Comparison of ENCODE assay signal across 8 mouse cellular contexts in the genomic region with DNA sequence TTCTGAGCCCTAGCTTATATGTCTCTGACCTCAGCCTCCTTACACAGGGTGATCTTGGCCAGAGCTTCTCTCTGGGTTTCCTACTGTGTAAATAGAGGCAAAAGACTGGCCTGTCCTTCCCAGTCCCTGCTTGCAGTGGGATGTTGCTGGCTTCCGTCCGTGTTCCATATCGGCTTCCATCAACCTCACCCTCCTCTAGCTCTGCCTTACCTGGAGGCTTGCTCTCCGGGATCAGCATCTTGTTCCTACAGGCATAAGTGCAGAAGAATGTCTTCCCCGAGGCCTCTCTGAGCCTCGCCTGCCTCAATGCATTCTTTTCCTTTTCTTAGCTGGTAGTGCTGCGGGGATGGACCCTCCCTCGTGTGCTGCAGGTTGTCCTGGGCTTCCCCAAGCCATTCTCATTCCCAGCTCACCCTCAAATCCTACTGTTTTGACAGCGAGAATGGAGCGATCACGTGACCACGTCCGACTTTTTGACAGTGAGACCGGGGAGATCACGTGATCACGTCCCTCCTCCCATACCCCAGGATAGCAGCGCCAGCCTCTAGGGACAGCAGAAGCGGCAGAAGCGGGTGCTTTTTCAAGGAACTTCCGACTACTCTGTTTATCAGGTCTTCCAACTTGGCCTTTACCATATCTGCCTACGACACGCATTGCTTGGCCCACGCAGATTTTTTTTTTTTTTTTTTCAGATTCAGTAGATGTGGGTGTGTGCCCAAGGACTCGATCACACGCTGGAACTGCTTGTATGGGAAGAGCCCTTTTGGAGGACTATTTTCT. TPM values are rescaled to one million over a fixed set of nuclear protein-coding genes. Genes with fewer than 3 reads are reported as not detected.
DNase-seq lines count a peak whose midpoint lies in the region; ATAC-seq and TF ChIP-seq lines count a peak whose summit lies in the region.

No protein-coding gene starts in this region.

- TF ChIP-seq EP300 in MEL (IDR thresholded peaks at IDR 0.05; ENCODE audit: low read depth in 1 of 2, low read length in 2 of 2) = peak; percentile 58 to 83

- peak; percentile 83 for DNase-seq in MEL (ENCODE audit: low read depth, low spot score)
- peak; percentile 73 for DNase-seq in cerebellum, adult 8-10 months
- DNase-seq in hindbrain, embryonic 10.5 days (ENCODE audit: low spot score) = peak; percentile 83
- peak; percentile 70 to 72 for DNase-seq in layer of hippocampus, adult 8-10 months (ENCODE audit: low spot score in 2 of 2)
- peak; percentile 48 for DNase-seq in lung, adult 2 months
- peak; percentile 41 to 61 for DNase-seq in thymus, adult 18-20 months

- peak overlapping the region; percentile 28 to 53; a peak in 3 of 4 replicates for H3K4me3 ChIP-seq in MEL (ENCODE audit: control insufficient read depth in 1 of 2, insufficient read depth in 1 of 2, low read depth in 2 of 2, low read length in 2 of 2)
- H3K4me3 ChIP-seq in hindbrain, embryonic 10.5 days = peak overlapping the region; percentile 57
- H3K4me3 ChIP-seq in lung, adult 2 months (replicated peaks; ENCODE audit: extremely low read depth, low read depth, low read length) = peak overlapping the region; percentile 74
- peak overlapping the region; percentile 46 for H3K4me3 ChIP-seq in neural tube, embryonic 15.5 days (replicated peaks)

- WGBS in hindbrain, embryonic 10.5 days = 5% methylated on average over 25 of the region's 25 CpGs
- 4% methylated on average over 25 of the region's 25 CpGs for WGBS in lung, adult 2 months
- WGBS in neural tube, embryonic 15.5 days = 3% methylated on average over 25 of the region's 25 CpGs

- TF ChIP-seq POLR2A in MEL (IDR thresholded peaks at IDR 0.05; ENCODE audit: control insufficient read depth in 1 of 2, insufficient read depth in 1 of 2, low read depth in 1 of 2, low read length in 2 of 2, poor library complexity in 1 of 2) = no peak
- TF ChIP-seq POLR2A in lung, adult 2 months (IDR thresholded peaks at IDR 0.05; ENCODE audit: borderline replicate concordance, extremely low read depth, low read depth, low read length) = no peak

- 0 out of 2 replicates have a peak overlapping the region, but pooled peaks have one; percentile 39 for H3K9ac ChIP-seq in MEL (ENCODE audit: control insufficient read depth, low read depth, low read length, poor library complexity, severe bottlenecking)
- peak overlapping the region; percentile 48 for H3K9ac ChIP-seq in neural tube, embryonic 15.5 days (replicated peaks)

- no peak for TF ChIP-seq CTCF in MEL (IDR thresholded peaks at IDR 0.05 in 2 of 3, conservative IDR thresholded peaks at IDR 0.05 in 1 of 3; ENCODE audit: control insufficient read depth in 1 of 3, insufficient read depth in 1 of 3, low read depth in 2 of 3, low read length in 3 of 3, poor library complexity in 1 of 3, severe bottlenecking in 1 of 3)
- no peak for TF ChIP-seq CTCF in lung, adult 2 months (IDR thresholded peaks at IDR 0.05; ENCODE audit: insufficient read depth, low read length)

- H3K4me2 ChIP-seq in neural tube, embryonic 15.5 days = peak overlapping the region; percentile 62

- no peaks in the 10 kb centered on the region for H3K79me2 ChIP-seq in MEL (ENCODE audit: control insufficient read depth, insufficient read depth, low read length, poor library complexity)

- peak; percentile 87 for ATAC-seq in frontal cortex, adult (ENCODE audit: low TSS enrichment)
- ATAC-seq in neural tube, embryonic 15.5 days (ENCODE audit: low FRiP score) = peak; percentile 91

- peaks cover 0 to 13% of the 10 kb centered on the region in 2 experiments; a peak in 2 of 4 replicates for H3K4me1 ChIP-seq in MEL (ENCODE audit: control insufficient read depth in 1 of 2, insufficient read depth in 2 of 2, low read length in 2 of 2)
- H3K4me1 ChIP-seq in hindbrain, embryonic 10.5 days (replicated peaks) = peaks cover 10% of the 10 kb centered on the region
- H3K4me1 ChIP-seq in lung, adult 2 months (ENCODE audit: control insufficient read depth, insufficient read depth, low read length) = peaks cover 2% of the 10 kb centered on the region; the same call in 1 of the 2 replicates
- H3K4me1 ChIP-seq in neural tube, embryonic 15.5 days = peaks cover 19% of the 10 kb centered on the region; the same call in 1 of the 2 replicates

- H3K27ac ChIP-seq in MEL (ENCODE audit: control insufficient read depth, low read depth, low read length) = no peak overlapping the region
- no peak overlapping the region for H3K27ac ChIP-seq in hindbrain, embryonic 10.5 days
- 0 out of 2 replicates have a peak overlapping the region, but pooled peaks have one; percentile 0 for H3K27ac ChIP-seq in neural tube, embryonic 15.5 days (replicated peaks)

- no peaks in the 10 kb centered on the region for H3K9me3 ChIP-seq in MEL (replicated peaks; ENCODE audit: insufficient read depth, low read length)
- no peaks in the 10 kb centered on the region for H3K9me3 ChIP-seq in hindbrain, embryonic 10.5 days
- no peaks in the 10 kb centered on the region for H3K9me3 ChIP-seq in neural tube, embryonic 15.5 days (replicated peaks)

- peaks cover 0 to 2% of the 10 kb centered on the region in 2 experiments; a peak in 1 of 4 replicates for H3K27me3 ChIP-seq in MEL (ENCODE audit: control insufficient read depth in 1 of 2, insufficient read depth in 2 of 2, low read length in 2 of 2)
- H3K27me3 ChIP-seq in hindbrain, embryonic 10.5 days (ENCODE audit: insufficient read depth, poor library complexity, severe bottlenecking) = 0 out of 2 replicates have a peak, but pooled peaks cover 4% of the 10 kb centered on the region
- H3K27me3 ChIP-seq in neural tube, embryonic 15.5 days (replicated peaks) = peaks cover 3% of the 10 kb centered on the region; the same call in 1 of the 2 replicates

- no peaks in the 10 kb centered on the region; a peak in 1 of 4 replicates for H3K36me3 ChIP-seq in MEL (ENCODE audit: control insufficient read depth in 1 of 2, insufficient read depth in 2 of 2, low read length in 2 of 2)
- no peaks in the 10 kb centered on the region for H3K36me3 ChIP-seq in hindbrain, embryonic 10.5 days
- no peaks in the 10 kb centered on the region for H3K36me3 ChIP-seq in neural tube, embryonic 15.5 days

- no peak for TF ChIP-seq RAD21 in MEL (IDR thresholded peaks at IDR 0.05; ENCODE audit: low read depth, low read length)

TF ChIP-seq in MEL, 35 proteins besides CTCF, POLR2A, EP300 and RAD21:
- TF ChIP-seq ZMIZ1 (IDR thresholded peaks at IDR 0.05; ENCODE audit: low read depth, low read length) (no peak), SMC3 (IDR thresholded peaks at IDR 0.05; ENCODE audit: low read depth, low read length) (no peak), TCF12 (IDR thresholded peaks at IDR 0.05; ENCODE audit: low read depth, low read length) (peak; percentile 86), TAL1 (IDR thresholded peaks at IDR 0.05; ENCODE audit: low read length) (peak; percentile 62), SIN3A (IDR thresholded peaks at IDR 0.05; ENCODE audit: low read length) (no peak), CHD2 (IDR thresholded peaks at IDR 0.05; ENCODE audit: low read length) (no peak), BHLHE40 (IDR thresholded peaks at IDR 0.05; ENCODE audit: borderline replicate concordance, low read depth, low read length) (peak; percentile 32; the same call in 1 of the 2 replicates), USF1 (IDR thresholded peaks at IDR 0.05; ENCODE audit: low read depth, low read length) (peak; percentile 96), GATA1 (IDR thresholded peaks at IDR 0.05; ENCODE audit: low read depth, low read length) (peak; percentile 77), ZNF384 (IDR thresholded peaks at IDR 0.05; ENCODE audit: low read depth, low read length) (peak; percentile 91), RCOR1 (IDR thresholded peaks at IDR 0.05; ENCODE audit: low read depth, low read length) (peak; percentile 81; the same call in 1 of the 2 replicates), MAX (IDR thresholded peaks at IDR 0.05; ENCODE audit: low read length) (peak; percentile 86), USF2 (IDR thresholded peaks at IDR 0.05; ENCODE audit: borderline replicate concordance in 1 of 2, insufficient read depth in 1 of 2, low read depth in 1 of 2, low read length in 2 of 2) (peak; percentile 90 to 94)

RNA-seq across cellular contexts. Expression of gene Il1r2, which starts 11.7 kb away (rescaled TPM):
- total RNA-seq in MEL (2012; rRNA removed) = not detected in 2 replicates
- not detected for polyA plus RNA-seq in MEL (2012; ENCODE audit: insufficient read depth in 1 of 2, insufficient read length in 2 of 2, low read depth in 1 of 2, low replicate concordance in 2 of 2, missing spikeins in 1 of 2)
- polyA plus RNA-seq in hindbrain, embryonic 10.5 days (2016; fragmentation: Nextera tagmentation; extraction: Ambion mirVana) = 0.27 TPM in 1 of 2 replicates, not detected in the other
- total RNA-seq in layer of hippocampus, adult 8-10 months (2022) = under 1 TPM in 1 of 4 experiments, not detected in 3; 0.31 TPM
- 0.80 and 4.7 TPM in 2 replicates for polyA plus RNA-seq in lung, adult 2 months (2012; rRNA removed)
- 0.63 and 3.0 TPM in 2 replicates for polyA plus RNA-seq in neural tube, embryonic 15.5 days (2015; fragmentation: Nextera tagmentation; extraction: Ambion mirVana)
